Mouse (Mus musculus): ENCODE data around the gene Olfr1264.

The Olfr1264 gene

DNA sequence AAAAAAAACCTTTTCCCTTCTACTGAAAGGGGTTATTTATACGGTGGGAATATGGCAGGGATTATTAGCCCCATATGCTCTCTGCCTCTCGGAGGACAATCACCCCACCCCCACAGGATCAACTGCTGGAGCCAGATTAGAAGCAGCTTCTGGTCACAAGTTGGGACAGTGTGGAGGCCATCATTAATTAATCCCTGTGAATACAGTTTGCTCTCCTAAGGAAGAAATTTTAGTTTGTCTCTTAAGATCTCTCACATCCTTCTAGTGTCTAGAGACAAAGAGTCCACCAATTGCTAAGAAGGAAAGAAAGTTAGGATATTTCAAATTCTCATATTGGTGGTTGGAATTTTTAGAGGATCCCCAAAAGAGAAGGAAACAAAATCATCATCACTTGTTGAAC, at the start of gene Olfr1264:
Gene Olfr1264, minus strand, starts transcription at position 101 of the 400 bp plus-strand sequence.
- no peak for DNase-seq (ENCODE audit: low spot score)

GRCm38 (mm10) chr2:90070065-90070464, 44.7 kb upstream of the Olfr1264 start:
- no peak for DNase-seq (ENCODE audit: low spot score)

DNA sequence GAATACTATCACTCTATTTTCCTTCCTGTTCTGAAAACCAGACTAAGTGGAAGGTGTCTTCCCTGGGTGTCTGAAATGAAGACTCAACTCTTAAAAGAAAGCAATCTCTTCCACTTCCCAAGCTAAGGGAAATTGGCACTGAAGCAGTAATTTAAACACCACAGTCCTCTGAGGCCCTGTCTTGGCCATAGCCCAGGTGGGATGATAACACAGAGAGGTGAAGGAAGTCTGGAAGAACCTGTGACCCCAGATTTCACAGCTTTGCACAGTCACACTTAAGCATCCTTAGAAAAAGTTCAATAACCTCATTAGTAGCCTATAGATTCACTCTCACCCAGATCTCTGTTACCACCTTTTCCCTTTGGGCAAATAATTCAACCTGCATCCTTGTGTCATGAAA, 38.1 kb upstream of the Olfr1264 start, which contains the start of gene Olfr140:
Gene Olfr140, minus strand, starts transcription at position 101 of the 400 bp plus-strand sequence.
- DNase-seq (ENCODE audit: low spot score) = no peak

DNA sequence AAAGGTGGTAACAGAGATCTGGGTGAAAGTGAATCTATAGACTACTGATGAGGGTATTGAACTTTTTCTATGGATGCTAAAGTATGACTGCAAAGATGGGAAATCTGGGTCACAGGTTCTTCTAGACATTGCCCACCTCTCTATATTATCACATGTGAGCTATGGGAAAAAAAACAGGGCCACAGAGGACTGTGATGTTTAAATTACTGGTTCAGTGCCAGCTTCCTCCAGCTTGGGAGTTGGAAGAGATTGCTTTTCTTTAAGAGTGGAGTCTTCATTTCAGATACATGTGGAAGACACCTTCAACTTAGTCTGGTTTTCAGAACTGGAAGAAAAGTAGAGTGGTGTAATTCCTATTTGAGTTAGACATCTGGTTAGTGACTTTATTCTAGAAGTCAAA, 9.7 kb upstream of the Olfr1264 start, which contains the start of gene Olfr1265:
Gene Olfr1265, plus strand, starts transcription at position 301 of the 400 bp plus-strand sequence.
- DNase-seq (ENCODE audit: low spot score) = no peak

DNA sequence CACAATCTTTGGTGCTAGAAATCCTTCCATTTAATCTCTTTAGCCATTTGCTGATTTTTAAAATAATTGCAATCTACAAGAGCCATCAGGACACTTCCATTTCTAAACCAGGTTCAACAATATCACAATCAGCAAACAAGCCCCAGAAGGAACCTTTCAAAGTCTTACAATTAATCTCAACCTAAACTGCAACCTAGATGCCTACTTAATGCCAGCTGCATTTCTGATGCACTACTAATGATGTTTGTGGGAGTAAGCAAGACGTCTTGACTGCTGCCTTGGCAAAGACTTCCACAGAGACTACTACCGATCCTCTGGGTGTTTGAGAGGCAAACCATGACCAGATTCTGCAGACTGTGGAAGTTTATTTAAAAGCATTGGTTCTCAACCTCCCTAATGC, 13.5 kb downstream of the Olfr1264 start, which contains the start of gene Olfr1263:
Gene Olfr1263, plus strand, starts transcription at position 301 of the 400 bp plus-strand sequence.
- no peak for DNase-seq (ENCODE audit: low spot score)

GRCm38 (mm10) chr2:89999845-90000244, 25.5 kb downstream of the Olfr1264 start, which contains the start of gene Olfr1262:
Gene Olfr1262 (plus strand): TSS chr2:90000145.
- DNase-seq (ENCODE audit: low spot score) = no peak

DNA sequence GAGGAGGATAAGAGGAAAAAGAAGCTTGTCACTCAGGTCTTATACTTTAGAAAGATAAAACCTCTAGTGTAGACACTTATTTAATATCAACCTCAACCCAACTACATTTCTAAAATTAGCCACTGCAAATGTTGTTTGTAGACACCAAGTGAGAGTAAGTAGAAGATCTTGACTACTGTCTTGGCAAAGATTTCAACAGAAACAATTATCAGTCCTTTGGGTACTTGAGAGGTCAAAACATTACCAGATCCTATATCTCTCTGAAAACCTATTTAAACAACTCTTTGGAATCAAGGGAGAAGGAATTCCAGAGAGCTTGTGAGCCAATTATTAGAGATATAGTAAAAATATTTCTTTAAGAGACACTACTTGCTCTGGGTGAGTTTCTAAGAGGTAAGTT, 34.5 kb downstream of the Olfr1264 start, which contains the start of gene Olfr1261:
Gene Olfr1261, plus strand, starts transcription at position 301 of the 400 bp plus-strand sequence.
- DNase-seq (ENCODE audit: low spot score) = no peak

GRCm38 (mm10) chr2:89977709-89978108, 47.7 kb downstream of the Olfr1264 start:
- no peak for DNase-seq (ENCODE audit: low spot score)

GRCm38 (mm10) chr2:89974184-89974583, 51.2 kb downstream of the Olfr1264 start, which contains the start of gene Olfr1260:
Gene Olfr1260 (plus strand): TSS chr2:89974340.
- no peak for DNase-seq (ENCODE audit: low spot score)
